Mouse (Mus musculus): ENCODE results near the gene Shkbp1. TPM values are rescaled to one million over a fixed set of nuclear protein-coding genes. Genes with fewer than 3 reads are reported as not detected.
A peak's percentile ranks its signal among the peaks of the same experiment; 100 is the strongest.

Shkbp1 gene
- polyA plus RNA-seq, 1 experiment: 51.0 TPM

- TF ChIP-seq CTCF (IDR thresholded peaks at IDR 0.05; ENCODE audit: low read depth, low read length) (no peak), POLR2A (IDR thresholded peaks at IDR 0.05; ENCODE audit: borderline replicate concordance, low read depth, low read length) (no peak)
- Histone ChIP-seq H3K4me1 (ENCODE audit: control insufficient read depth, insufficient read depth, low read length) (peaks cover 30% of the 10 kb centered on the region), H3K4me3 (ENCODE audit: insufficient read depth, low read length) (peak overlapping the region; percentile 70), H3K27ac (ENCODE audit: insufficient read depth, low read depth, low read length) (peak overlapping the region; percentile 82)
Measured at GRCm38 (mm10) chr7:27356248-27356647, 429 bp upstream of the Shkbp1 start.

DNA sequence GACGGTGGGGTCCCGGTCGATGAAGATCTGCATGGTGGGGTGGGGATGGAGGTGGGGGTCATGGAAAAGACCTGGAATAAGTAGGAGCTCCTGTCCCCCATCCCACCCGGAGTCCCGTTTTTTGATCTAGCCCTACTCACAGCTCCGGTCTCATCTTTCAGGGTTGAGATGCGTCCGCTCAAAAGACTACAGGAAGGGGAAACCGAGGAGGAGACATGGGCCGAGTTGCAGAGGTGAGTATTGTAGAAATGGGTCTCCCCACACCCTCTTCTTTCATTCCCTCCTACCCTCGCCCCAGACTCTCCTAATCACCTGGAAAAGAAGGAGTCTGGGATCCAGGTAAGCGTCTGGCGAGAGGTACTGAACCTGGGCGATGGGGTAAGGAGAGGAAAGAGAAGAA lies 558 bp downstream of the Shkbp1 start:
- TF ChIP-seq POLR2A (IDR thresholded peaks at IDR 0.05; ENCODE audit: borderline replicate concordance, low read depth, low read length) (no peak), CTCF (IDR thresholded peaks at IDR 0.05; ENCODE audit: low read depth, low read length) (no peak)
- H3K4me1 ChIP-seq (ENCODE audit: control insufficient read depth, insufficient read depth, low read length): peaks cover 24% of the 10 kb centered on the region
- peak overlapping the region; percentile 70 for H3K4me3 ChIP-seq (ENCODE audit: insufficient read depth, low read length)
- no peak overlapping the region for H3K27ac ChIP-seq (ENCODE audit: insufficient read depth, low read depth, low read length)

DNA sequence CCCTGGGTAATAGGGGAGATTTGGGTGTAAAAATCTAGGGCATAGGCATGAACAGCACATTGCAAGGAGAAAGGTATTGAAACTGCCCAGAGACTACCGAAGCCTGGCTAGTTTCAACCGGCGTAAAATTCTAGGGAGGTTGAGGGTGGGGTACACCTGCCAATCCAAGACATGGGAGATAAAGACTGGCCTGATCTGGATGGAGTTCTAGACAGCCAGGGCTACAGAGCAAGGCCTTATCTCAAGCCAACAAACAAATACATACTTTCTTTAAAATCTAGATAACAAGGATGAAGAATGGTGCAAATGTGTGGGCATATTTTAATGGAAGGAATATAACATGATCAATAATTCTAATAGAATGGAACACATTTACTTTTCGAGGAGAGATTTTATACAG lies 1.0 kb downstream of the Shkbp1 start:
- no peak overlapping the region for H3K4me3 ChIP-seq (ENCODE audit: insufficient read depth, low read length)
- TF ChIP-seq POLR2A (IDR thresholded peaks at IDR 0.05; ENCODE audit: borderline replicate concordance, low read depth, low read length): no peak
- no peak for TF ChIP-seq CTCF (IDR thresholded peaks at IDR 0.05; ENCODE audit: low read depth, low read length)
- peaks cover 24% of the 10 kb centered on the region for H3K4me1 ChIP-seq (ENCODE audit: control insufficient read depth, insufficient read depth, low read length)
- H3K27ac ChIP-seq (ENCODE audit: insufficient read depth, low read depth, low read length): no peak overlapping the region

- Histone ChIP-seq H3K27ac (ENCODE audit: insufficient read depth, low read depth, low read length) (no peak overlapping the region), H3K4me3 (ENCODE audit: insufficient read depth, low read length) (no peak overlapping the region), H3K4me1 (ENCODE audit: control insufficient read depth, insufficient read depth, low read length) (peaks cover 24% of the 10 kb centered on the region)
- TF ChIP-seq CTCF (IDR thresholded peaks at IDR 0.05; ENCODE audit: low read depth, low read length): no peak
- no peak for TF ChIP-seq POLR2A (IDR thresholded peaks at IDR 0.05; ENCODE audit: borderline replicate concordance, low read depth, low read length)
Measured at GRCm38 (mm10) chr7:27354144-27354543, 1.7 kb downstream of the Shkbp1 start.

DNA sequence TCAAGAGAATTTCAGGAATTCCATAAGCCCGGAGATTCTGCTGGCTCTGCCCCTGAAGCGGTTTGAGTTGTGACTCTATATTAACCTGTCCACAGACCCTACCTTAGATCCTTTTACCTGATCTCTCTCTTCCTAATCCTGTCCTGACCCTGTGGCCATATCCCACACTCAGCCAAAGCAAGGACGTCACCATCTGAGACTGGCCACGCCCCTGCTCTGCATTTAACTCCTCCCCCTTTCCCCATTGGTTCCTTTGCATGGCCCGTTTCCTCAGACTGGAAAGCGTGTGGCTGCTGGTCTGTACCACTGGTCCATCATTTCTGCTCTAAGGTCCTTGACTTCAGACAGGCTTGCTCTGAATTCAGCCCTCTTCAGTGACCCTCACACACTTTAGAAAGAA lies 10.4 kb downstream of the Shkbp1 start:
- Histone ChIP-seq H3K4me3 (ENCODE audit: insufficient read depth, low read length) (no peak overlapping the region), H3K27ac (ENCODE audit: insufficient read depth, low read depth, low read length) (no peak overlapping the region), H3K4me1 (ENCODE audit: control insufficient read depth, insufficient read depth, low read length) (peaks cover 6% of the 10 kb centered on the region)
- TF ChIP-seq POLR2A (IDR thresholded peaks at IDR 0.05; ENCODE audit: borderline replicate concordance, low read depth, low read length) (no peak), CTCF (IDR thresholded peaks at IDR 0.05; ENCODE audit: low read depth, low read length) (no peak)

DNA sequence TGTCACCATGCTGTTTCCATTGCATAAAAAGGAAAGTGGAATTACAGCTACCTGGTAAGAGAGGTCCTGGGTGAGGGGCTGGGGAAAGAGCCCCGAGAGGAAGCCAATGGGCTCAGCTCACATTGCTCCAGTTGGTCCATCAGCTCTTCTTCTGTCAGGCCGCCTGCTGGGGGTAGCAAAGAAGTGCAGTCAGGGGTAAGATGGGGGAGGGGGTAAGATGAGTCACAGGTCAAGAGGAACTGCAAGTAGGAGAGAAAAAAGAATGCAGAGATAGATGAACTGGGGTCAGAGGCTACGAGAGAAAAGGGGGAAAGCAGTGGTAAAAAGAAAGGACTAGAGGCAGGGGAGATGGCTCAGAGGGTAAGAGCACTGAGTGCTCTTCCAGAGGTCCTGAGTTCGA lies 13.2 kb downstream of the Shkbp1 start:
- Histone ChIP-seq H3K4me3 (ENCODE audit: insufficient read depth, low read length) (no peak overlapping the region), H3K4me1 (ENCODE audit: control insufficient read depth, insufficient read depth, low read length) (peaks cover 6% of the 10 kb centered on the region), H3K27ac (ENCODE audit: insufficient read depth, low read depth, low read length) (no peak overlapping the region)
- no peak for TF ChIP-seq POLR2A (IDR thresholded peaks at IDR 0.05; ENCODE audit: borderline replicate concordance, low read depth, low read length)
- peak; percentile 38; the same call in 1 of the 2 replicates for TF ChIP-seq CTCF (IDR thresholded peaks at IDR 0.05; ENCODE audit: low read depth, low read length)

DNA sequence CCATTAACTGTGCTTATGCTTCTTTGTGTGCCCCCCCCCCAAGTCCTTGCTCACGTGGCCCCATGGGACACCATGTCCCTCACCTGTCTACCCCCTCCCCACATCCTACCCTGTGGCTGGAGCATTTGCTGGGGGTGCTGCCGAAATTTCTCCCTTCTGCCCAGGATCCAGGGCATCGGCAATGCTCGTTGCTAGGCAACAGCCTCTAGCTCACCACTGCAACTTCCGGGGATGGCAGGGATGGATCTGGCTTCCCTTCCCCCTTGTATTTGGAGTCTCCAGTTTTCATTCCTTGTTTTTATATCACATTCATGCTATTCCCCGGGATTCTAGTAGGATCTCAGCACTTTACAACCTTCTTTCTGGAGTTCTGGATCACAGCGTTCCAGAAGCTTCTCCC lies 16.3 kb downstream of the Shkbp1 start:
- no peak overlapping the region for H3K4me3 ChIP-seq (ENCODE audit: insufficient read depth, low read length)
- no peak for TF ChIP-seq POLR2A (IDR thresholded peaks at IDR 0.05; ENCODE audit: borderline replicate concordance, low read depth, low read length)
- H3K27ac ChIP-seq (ENCODE audit: insufficient read depth, low read depth, low read length): no peak overlapping the region
- peaks cover 6% of the 10 kb centered on the region for H3K4me1 ChIP-seq (ENCODE audit: control insufficient read depth, insufficient read depth, low read length)

GRCm38 (mm10) chr7:27339114-27339513 lies 16.7 kb downstream of the Shkbp1 start:
- no peak overlapping the region for H3K27ac ChIP-seq (ENCODE audit: insufficient read depth, low read depth, low read length)
- TF ChIP-seq POLR2A (IDR thresholded peaks at IDR 0.05; ENCODE audit: borderline replicate concordance, low read depth, low read length): no peak
- no peak for TF ChIP-seq CTCF (IDR thresholded peaks at IDR 0.05; ENCODE audit: low read depth, low read length)
- peaks cover 6% of the 10 kb centered on the region for H3K4me1 ChIP-seq (ENCODE audit: control insufficient read depth, insufficient read depth, low read length)
- no peak overlapping the region for H3K4me3 ChIP-seq (ENCODE audit: insufficient read depth, low read length)

DNA sequence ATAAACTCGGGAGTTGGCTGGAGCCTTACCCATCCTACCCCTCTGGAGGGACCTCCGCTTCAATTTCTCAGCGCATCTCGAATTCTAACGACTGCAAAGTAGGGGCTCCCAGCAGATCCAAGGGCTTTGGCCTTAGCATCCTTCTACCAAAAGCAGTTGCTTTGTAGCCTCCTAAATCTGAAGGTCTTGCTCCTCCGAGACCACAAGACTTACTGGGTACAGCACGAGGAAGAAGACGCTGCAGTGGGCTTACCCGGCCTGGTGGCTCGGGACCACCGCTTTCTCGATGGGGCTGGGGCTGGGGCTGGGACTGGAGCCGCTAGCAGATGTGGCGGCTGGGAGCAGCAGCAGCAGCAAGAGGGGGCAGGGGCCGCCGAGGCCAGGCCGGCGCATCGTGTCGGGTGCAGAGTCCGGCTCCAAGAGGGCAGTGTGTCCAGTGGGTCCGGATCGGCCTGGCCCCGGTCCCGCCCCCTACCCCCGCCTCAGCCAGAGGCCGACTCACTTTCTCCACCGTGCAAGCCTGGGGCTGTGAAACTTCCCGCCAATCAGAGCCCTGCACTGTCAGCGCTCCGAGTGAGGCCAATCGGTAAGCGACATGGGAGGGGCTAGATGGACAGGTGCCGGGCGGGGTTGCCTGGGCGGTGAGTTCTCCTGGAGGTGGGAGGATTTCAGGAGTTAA lies 18.5 kb downstream of the Shkbp1 start, which contains the start of gene Ltbp4:
Gene Ltbp4 (minus strand): TSS at position 518 of the 679 bp plus-strand sequence.
- TF ChIP-seq POLR2A (IDR thresholded peaks at IDR 0.05; ENCODE audit: borderline replicate concordance, low read depth, low read length) (no peak), CTCF (IDR thresholded peaks at IDR 0.05; ENCODE audit: low read depth, low read length) (no peak)
- no peaks in the 10 kb centered on the region for H3K4me1 ChIP-seq (ENCODE audit: control insufficient read depth, insufficient read depth, low read length)
- H3K27ac ChIP-seq (ENCODE audit: insufficient read depth, low read depth, low read length): no peak within 1 kb of the TSS
- H3K4me3 ChIP-seq (ENCODE audit: insufficient read depth, low read length): 0 out of 2 replicates have a peak within 1 kb of the TSS, but pooled peaks have one; percentile 6

GRCm38 (mm10) chr7:27335928-27336823 lies 19.6 kb downstream of the Shkbp1 start:
- Histone ChIP-seq H3K4me3 (ENCODE audit: insufficient read depth, low read length) (no peak overlapping the region), H3K27ac (ENCODE audit: insufficient read depth, low read depth, low read length) (no peak overlapping the region), H3K4me1 (ENCODE audit: control insufficient read depth, insufficient read depth, low read length) (peaks cover 9% of the 10 kb centered on the region; the same call in 1 of the 2 replicates)
- no peak for TF ChIP-seq POLR2A (IDR thresholded peaks at IDR 0.05; ENCODE audit: borderline replicate concordance, low read depth, low read length)
- TF ChIP-seq CTCF (IDR thresholded peaks at IDR 0.05; ENCODE audit: low read depth, low read length): peak; percentile 75
